Mouse (Mus musculus) adrenal gland, postnatal 10 days (tissue): ENCODE results near the gene Gm11733. TPM values are rescaled to one million over a fixed set of nuclear protein-coding genes. Genes with fewer than 3 reads are reported as not detected.
A peak's percentile ranks its signal among the peaks of the same experiment; 100 is the strongest.

Experiments
- DNase-seq: peaks from one replicate; pipeline ENCODE4 v3.0.0; 2021; ENCODE audit warnings: mixed read lengths
- total RNA-seq, 2 experiments: library from RNA; stranded (reverse); gene quantifications; 2 replicates each; pipeline ENCODE4 v1.2.3; 2021

Gene Gm11733
- total RNA-seq, 2 experiments from 2014 or later: not detected

- no peak for DNase-seq
These were observed 5.7 kb upstream of the Gm11733 start for GRCm38 (mm10) chr11:117478271-117479006.

GRCm38 (mm10) chr11:117479007-117479719 lies 5.0 kb upstream of the Gm11733 start:
- DNase-seq: no peak

GRCm38 (mm10) chr11:117479746-117480145 lies 4.4 kb upstream of the Gm11733 start:
- no peak for DNase-seq

GRCm38 (mm10) chr11:117482300-117482676 lies 1.9 kb upstream of the Gm11733 start:
- no peak for DNase-seq

- DNase-seq: peak; percentile 86
These were observed 1.3 kb upstream of the Gm11733 start for GRCm38 (mm10) chr11:117482677-117483511.

GRCm38 (mm10) chr11:117491408-117492208 lies 7.4 kb downstream of the Gm11733 start:
- DNase-seq: no peak

- no peak for DNase-seq
These were observed 8.0 kb downstream of the Gm11733 start for GRCm38 (mm10) chr11:117492209-117492505.

GRCm38 (mm10) chr11:117496812-117497211 lies 12.6 kb downstream of the Gm11733 start:
- no peak for DNase-seq

- DNase-seq: peak; percentile 59
These were observed 13.3 kb downstream of the Gm11733 start for GRCm38 (mm10) chr11:117497256-117498136.

- no peak for DNase-seq
These were observed 14.0 kb downstream of the Gm11733 start for GRCm38 (mm10) chr11:117498137-117498511.

GRCm38 (mm10) chr11:117508972-117509371 lies 24.8 kb downstream of the Gm11733 start:
- DNase-seq: no peak

GRCm38 (mm10) chr11:117515718-117516421 lies 31.7 kb downstream of the Gm11733 start:
- DNase-seq: peak; percentile 23

GRCm38 (mm10) chr11:117516422-117516796 lies 32.2 kb downstream of the Gm11733 start:
- no peak for DNase-seq

- DNase-seq: no peak
These were observed 38.0 kb downstream of the Gm11733 start for GRCm38 (mm10) chr11:117521906-117522780.

GRCm38 (mm10) chr11:117522879-117523519 lies 38.8 kb downstream of the Gm11733 start:
- DNase-seq: peak; percentile 85

- no peak for DNase-seq
These were observed 41.6 kb downstream of the Gm11733 start for GRCm38 (mm10) chr11:117525606-117526349.

GRCm38 (mm10) chr11:117532374-117532773 lies 48.2 kb downstream of the Gm11733 start:
- no peak for DNase-seq

- DNase-seq: peak; percentile 59
These were observed 50.7 kb downstream of the Gm11733 start for GRCm38 (mm10) chr11:117534912-117535311.
